Mouse (Mus musculus) mammary gland, adult 2 months (tissue): ENCODE results near the gene Tlr7. TPM values are rescaled to one million over a fixed set of nuclear protein-coding genes. Genes with fewer than 3 reads are reported as not detected.

Source experiments
- polyA plus RNA-seq: library from polyadenylated mRNA; depleted of rRNA; stranded (reverse); fragments of >200 nt; gene quantifications from 2 replicates; pipeline ENCODE4 v1.2.3, GENCODE M21; 2012; ENCODE audit warnings: low replicate concordance; rRNA removed

Tlr7 gene
- 1.8 and 3.1 TPM in 2 replicates for polyA plus RNA-seq

DNA sequence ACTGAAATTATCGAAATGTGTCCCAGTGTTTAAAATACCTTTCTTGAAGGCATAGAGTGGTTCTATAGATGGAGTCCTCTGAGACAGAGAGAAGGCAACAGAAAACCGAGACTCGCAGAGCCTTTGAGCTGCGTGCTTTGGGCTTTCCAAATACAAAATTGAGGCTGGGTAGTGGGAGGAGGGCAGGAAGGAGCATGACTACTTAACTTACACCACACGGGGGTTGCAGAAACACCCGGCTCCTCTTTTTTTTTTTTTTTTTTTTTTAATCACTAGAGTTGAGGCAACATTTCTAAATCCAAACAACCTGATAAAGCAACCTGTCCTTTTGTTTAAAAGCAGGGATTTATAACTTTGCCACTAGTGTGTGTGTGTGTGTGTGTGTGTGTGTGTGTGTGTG lies at the start of gene Tlr7:
TSS of gene Tlr7 (minus strand) at position 160 of the 400 bp plus-strand sequence.

DNA sequence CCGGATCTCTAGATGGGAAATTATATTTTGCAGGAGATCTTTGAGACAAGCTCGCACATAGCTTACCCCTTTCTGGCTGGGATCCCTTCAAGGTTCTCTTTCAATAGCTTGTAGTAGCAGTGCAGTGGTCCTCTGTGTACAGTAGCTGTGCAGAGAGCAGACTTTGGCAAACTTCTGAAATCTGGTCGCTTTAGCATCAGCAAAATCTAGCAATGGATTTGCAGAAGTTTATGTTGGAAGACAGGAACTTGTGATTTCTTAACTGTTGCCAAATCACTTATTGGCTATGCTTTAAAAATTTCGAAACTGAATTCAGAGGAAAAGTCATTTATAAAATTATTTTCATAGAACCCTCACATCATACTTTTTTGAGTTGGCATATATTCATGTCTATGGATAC lies 66.3 kb downstream of the Tlr7 start, which contains the start of gene Tlr8:
TSS of gene Tlr8 (minus strand) at position 244 of the 400 bp plus-strand sequence.

Other genes starting within 250 kb of the Tlr7 start
- gene Tmsb4x, start 121.2 kb downstream of the Tlr7 start, polyA plus RNA-seq: 261 and 445 TPM in 2 replicates
- 1.2 and 4.3 TPM in 2 replicates for gene Tlr8, start 66.2 kb downstream of the Tlr7 start, polyA plus RNA-seq
- 10.1 and 17.3 TPM in 2 replicates for gene Prps2, start 52.2 kb upstream of the Tlr7 start, polyA plus RNA-seq